Mouse (Mus musculus): ENCODE results near the gene Prr22. TPM values are rescaled to one million over a fixed set of nuclear protein-coding genes. Genes with fewer than 3 reads are reported as not detected.
A peak's percentile ranks its signal among the peaks of the same experiment; 100 is the strongest.

The Prr22 gene
- polyA plus RNA-seq (2015; fragmentation: Nextera tagmentation; extraction: Ambion mirVana): 0.95 and 1.1 TPM in 2 replicates

DNA sequence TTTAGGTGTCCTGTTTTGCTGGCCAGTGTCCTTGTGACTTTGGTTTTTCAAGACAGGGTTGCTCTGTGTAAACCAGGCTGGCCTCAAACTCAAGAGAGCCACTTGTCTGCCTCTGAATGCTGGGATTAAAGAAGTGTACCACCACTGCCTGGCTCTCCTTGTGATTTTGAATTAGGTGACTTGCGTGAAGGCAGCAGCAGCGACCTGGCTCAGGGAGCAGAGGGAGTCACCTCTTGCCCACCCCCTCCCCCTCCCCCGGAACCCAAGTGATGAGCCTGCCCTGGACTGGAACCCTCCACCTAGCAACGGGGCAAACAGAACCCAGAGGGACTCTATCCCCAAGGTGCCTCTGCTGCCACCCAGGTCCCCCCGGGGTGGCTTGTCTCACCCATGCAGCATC is at the start of gene Prr22:
TSS of gene Prr22 (plus strand) at position 301 of the 400 bp plus-strand sequence.
- peaks cover 7% of the 10 kb centered on the region for H3K4me1 ChIP-seq (replicated peaks)
- H3K27me3 ChIP-seq: no peaks in the 10 kb centered on the region
- H3K4me3 ChIP-seq: no peak within 1 kb of the TSS
- no peak within 1 kb of the TSS for H3K4me2 ChIP-seq
- H3K27ac ChIP-seq (replicated peaks): no peak within 1 kb of the TSS
- H3K36me3 ChIP-seq: peaks cover 51% of the 10 kb centered on the region
- H3K9me3 ChIP-seq: no peaks in the 10 kb centered on the region
- ATAC-seq (ENCODE audit: low read depth): no peak
- H3K9ac ChIP-seq: no peak within 1 kb of the TSS
- WGBS: 87% methylated on average over 5 of the region's 5 CpGs

- Histone ChIP-seq H3K9me3 (no peaks in the 10 kb centered on the region), H3K27me3 (no peaks in the 10 kb centered on the region), H3K4me3 (no peak overlapping the region), H3K9ac (0 out of 2 replicates have a peak overlapping the region, but pooled peaks have one; percentile 12), H3K36me3 (peaks cover 43% of the 10 kb centered on the region), H3K27ac (replicated peaks) (no peak overlapping the region), H3K4me2 (no peak overlapping the region), H3K4me1 (replicated peaks) (peaks cover 40% of the 10 kb centered on the region)
- no peak for ATAC-seq (ENCODE audit: low read depth)
- WGBS: 40% methylated on average over 5 of the region's 5 CpGs
Measured at GRCm38 (mm10) chr17:56722441-56722840, 47.6 kb upstream of the Prr22 start.

DNA sequence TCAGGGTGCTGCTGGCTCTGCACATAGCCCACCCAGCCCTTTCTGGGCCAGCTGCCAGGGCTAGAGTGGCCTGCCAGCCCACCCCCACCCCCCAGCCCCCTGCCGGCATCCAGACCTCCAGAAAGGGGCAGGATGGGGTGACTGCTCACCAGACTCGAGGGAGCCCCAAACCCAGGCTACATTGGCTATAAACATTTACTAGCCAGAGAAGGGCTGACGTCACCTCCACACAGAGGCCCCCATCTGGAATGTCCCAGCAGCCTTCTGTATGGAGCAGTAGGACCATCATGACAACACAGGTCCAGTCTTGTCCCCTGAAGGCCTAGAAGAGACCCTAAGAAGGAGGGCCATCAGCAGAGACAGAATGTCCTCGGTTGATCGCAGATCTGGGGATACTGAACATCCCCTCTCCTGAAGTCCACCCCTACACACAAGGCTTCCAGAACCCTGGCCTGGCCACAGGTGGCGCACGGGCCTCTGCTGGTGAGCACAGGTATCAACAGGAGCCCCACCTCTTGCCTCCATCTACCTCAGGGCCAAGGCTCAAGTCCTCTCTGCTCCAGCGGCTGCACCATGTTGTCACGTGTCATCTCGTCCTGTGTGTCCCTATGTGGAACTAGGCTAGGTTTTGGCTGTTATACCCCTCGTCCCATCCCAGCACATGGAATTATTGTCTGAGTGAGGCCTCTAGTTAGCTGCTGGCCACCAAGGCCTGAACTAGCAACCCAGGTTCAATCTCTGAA is 46.5 kb upstream of the Prr22 start:
- H3K9ac ChIP-seq: 0 out of 2 replicates have a peak overlapping the region, but pooled peaks have one; percentile 12
- 84% methylated on average over 11 of the region's 11 CpGs for WGBS

GRCm38 (mm10) chr17:56727029-56727649 is 42.9 kb upstream of the Prr22 start:
- no peak overlapping the region for H3K9ac ChIP-seq
- no peak overlapping the region for H3K4me2 ChIP-seq
- peaks cover 28% of the 10 kb centered on the region for H3K36me3 ChIP-seq
- ATAC-seq (ENCODE audit: low read depth): no peak
- WGBS: 13% methylated on average over 7 of the region's 7 CpGs
- no peaks in the 10 kb centered on the region for H3K9me3 ChIP-seq
- no peak overlapping the region for H3K27ac ChIP-seq (replicated peaks)
- no peak overlapping the region for H3K4me3 ChIP-seq
- H3K4me1 ChIP-seq (replicated peaks): peaks cover 36% of the 10 kb centered on the region
- 0 out of 2 replicates have a peak, but pooled peaks cover 3% of the 10 kb centered on the region for H3K27me3 ChIP-seq

More for the DNA sequence above, 46.5 kb upstream of the Prr22 start:
- Histone ChIP-seq H3K4me1 (replicated peaks) (peaks cover 44% of the 10 kb centered on the region), H3K27me3 (no peaks in the 10 kb centered on the region), H3K36me3 (peaks cover 43% of the 10 kb centered on the region), H3K27ac (replicated peaks) (no peak overlapping the region), H3K4me2 (no peak overlapping the region), H3K9me3 (no peaks in the 10 kb centered on the region), H3K4me3 (no peak overlapping the region)
- ATAC-seq (ENCODE audit: low read depth): no peak; the same call in 1 of the 2 replicates

GRCm38 (mm10) chr17:56727659-56728058 is 42.4 kb upstream of the Prr22 start:
- Histone ChIP-seq H3K27me3 (0 out of 2 replicates have a peak, but pooled peaks cover 4% of the 10 kb centered on the region), H3K36me3 (peaks cover 23% of the 10 kb centered on the region), H3K4me2 (no peak overlapping the region), H3K4me1 (replicated peaks) (peaks cover 31% of the 10 kb centered on the region), H3K9me3 (no peaks in the 10 kb centered on the region), H3K9ac (no peak overlapping the region), H3K4me3 (no peak overlapping the region), H3K27ac (replicated peaks) (no peak overlapping the region)
- WGBS: 9% methylated on average over 12 of the region's 12 CpGs
- ATAC-seq (ENCODE audit: low read depth): no peak

DNA sequence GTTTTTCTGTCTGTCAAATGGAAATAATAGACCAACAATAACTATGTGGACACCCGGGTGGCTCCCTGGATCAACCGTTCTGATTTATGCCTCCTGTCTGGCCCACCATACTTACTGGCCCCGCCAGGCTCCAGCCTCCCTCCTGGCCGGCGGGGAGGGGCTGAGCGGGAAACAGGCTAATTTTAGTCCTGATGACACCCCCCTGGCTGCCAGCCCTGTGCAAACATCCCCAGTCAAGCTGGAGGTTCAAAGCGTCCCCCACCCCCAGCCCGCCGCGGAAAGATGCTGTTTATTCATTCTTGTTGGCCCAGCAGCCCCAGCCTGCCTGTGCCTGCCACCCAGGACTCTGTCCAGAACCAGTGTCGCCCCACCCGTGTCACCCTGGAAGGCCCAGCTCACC is 41.9 kb upstream of the Prr22 start:
- WGBS: 24% methylated on average over 12 of the region's 12 CpGs
- no peak overlapping the region for H3K4me3 ChIP-seq
- H3K4me2 ChIP-seq: no peak overlapping the region
- H3K27me3 ChIP-seq: 0 out of 2 replicates have a peak, but pooled peaks cover 4% of the 10 kb centered on the region
- H3K4me1 ChIP-seq (replicated peaks): peaks cover 26% of the 10 kb centered on the region
- H3K9ac ChIP-seq: no peak overlapping the region
- H3K36me3 ChIP-seq: peaks cover 18% of the 10 kb centered on the region
- no peak overlapping the region for H3K27ac ChIP-seq (replicated peaks)
- H3K9me3 ChIP-seq: no peaks in the 10 kb centered on the region
- ATAC-seq (ENCODE audit: low read depth): no peak

DNA sequence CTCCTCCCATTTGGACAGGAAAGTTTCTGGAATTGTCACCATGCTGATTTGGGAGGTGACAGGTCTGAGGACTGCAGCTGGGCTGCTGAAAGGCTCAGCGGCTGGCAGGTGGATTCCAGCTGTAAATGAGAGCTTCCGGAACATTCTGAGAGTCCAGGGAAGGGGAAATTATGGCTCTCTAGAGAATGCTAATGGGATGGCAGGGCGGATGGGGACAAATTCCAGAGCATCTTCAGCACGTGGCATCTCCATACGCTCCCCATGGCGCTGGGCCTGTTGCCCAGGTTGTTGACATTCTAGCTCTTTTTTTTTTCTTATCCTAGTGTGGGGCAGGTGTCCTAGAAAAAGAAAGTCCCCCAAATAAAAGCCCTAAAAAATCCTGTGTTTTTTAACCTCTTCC is 40.9 kb upstream of the Prr22 start:
- no peak overlapping the region for H3K9ac ChIP-seq
- H3K36me3 ChIP-seq: peaks cover 8% of the 10 kb centered on the region
- H3K27ac ChIP-seq (replicated peaks): no peak overlapping the region
- ATAC-seq (ENCODE audit: low read depth): no peak
- H3K4me3 ChIP-seq: no peak overlapping the region
- H3K4me2 ChIP-seq: no peak overlapping the region
- H3K27me3 ChIP-seq: 0 out of 2 replicates have a peak, but pooled peaks cover 4% of the 10 kb centered on the region
- WGBS: 33% methylated on average over 6 of the region's 6 CpGs
- H3K9me3 ChIP-seq: no peaks in the 10 kb centered on the region
- peaks cover 23% of the 10 kb centered on the region for H3K4me1 ChIP-seq (replicated peaks)

GRCm38 (mm10) chr17:56729656-56730055 is 40.4 kb upstream of the Prr22 start:
- Histone ChIP-seq H3K4me3 (no peak overlapping the region), H3K9me3 (no peaks in the 10 kb centered on the region), H3K4me1 (replicated peaks) (peaks cover 23% of the 10 kb centered on the region), H3K4me2 (no peak overlapping the region), H3K27ac (replicated peaks) (no peak overlapping the region), H3K9ac (no peak overlapping the region), H3K36me3 (peaks cover 7% of the 10 kb centered on the region; the same call in 1 of the 2 replicates), H3K27me3 (0 out of 2 replicates have a peak, but pooled peaks cover 4% of the 10 kb centered on the region)
- ATAC-seq (ENCODE audit: low read depth): no peak
- WGBS: 70% methylated on average over 2 of the region's 2 CpGs

GRCm38 (mm10) chr17:56736534-56736933 is 33.5 kb upstream of the Prr22 start:
- no peak for ATAC-seq (ENCODE audit: low read depth)

GRCm38 (mm10) chr17:56738221-56738620 is 31.8 kb upstream of the Prr22 start:
- no peak for ATAC-seq (ENCODE audit: low read depth)
- Histone ChIP-seq H3K36me3 (no peaks in the 10 kb centered on the region), H3K9me3 (no peaks in the 10 kb centered on the region), H3K27me3 (no peaks in the 10 kb centered on the region), H3K4me3 (no peak overlapping the region), H3K27ac (replicated peaks) (no peak overlapping the region), H3K4me1 (replicated peaks) (no peaks in the 10 kb centered on the region), H3K4me2 (no peak overlapping the region), H3K9ac (no peak overlapping the region)
- 81% methylated on average over 10 of the region's 10 CpGs for WGBS

More at GRCm38 (mm10) chr17:56736534-56736933, 33.5 kb upstream of the Prr22 start:
- no peak overlapping the region for H3K4me3 ChIP-seq
- 0 out of 2 replicates have a peak, but pooled peaks cover 4% of the 10 kb centered on the region for H3K27me3 ChIP-seq
- H3K27ac ChIP-seq (replicated peaks): no peak overlapping the region
- no peaks in the 10 kb centered on the region for H3K9me3 ChIP-seq
- no peaks in the 10 kb centered on the region for H3K4me1 ChIP-seq (replicated peaks)
- no peak overlapping the region for H3K4me2 ChIP-seq
- H3K9ac ChIP-seq: no peak overlapping the region
- WGBS: 46% methylated on average over 8 of the region's 8 CpGs
- H3K36me3 ChIP-seq: no peaks in the 10 kb centered on the region

- no peak overlapping the region for H3K4me2 ChIP-seq
- ATAC-seq (ENCODE audit: low read depth): no peak
- H3K27me3 ChIP-seq: no peaks in the 10 kb centered on the region
Measured at GRCm38 (mm10) chr17:56740118-56740787, 29.8 kb upstream of the Prr22 start.

GRCm38 (mm10) chr17:56740788-56741160 is 29.3 kb upstream of the Prr22 start:
- Histone ChIP-seq H3K27ac (replicated peaks) (no peak overlapping the region), H3K4me3 (no peak overlapping the region), H3K4me2 (no peak overlapping the region), H3K4me1 (replicated peaks) (no peaks in the 10 kb centered on the region), H3K36me3 (no peaks in the 10 kb centered on the region), H3K9me3 (no peaks in the 10 kb centered on the region), H3K27me3 (no peaks in the 10 kb centered on the region), H3K9ac (no peak overlapping the region)
- no peak for ATAC-seq (ENCODE audit: low read depth)
- 78% methylated on average over 17 of the region's 17 CpGs for WGBS

More at GRCm38 (mm10) chr17:56740118-56740787, 29.8 kb upstream of the Prr22 start:
- H3K9me3 ChIP-seq: no peaks in the 10 kb centered on the region
- H3K4me1 ChIP-seq (replicated peaks): no peaks in the 10 kb centered on the region
- H3K36me3 ChIP-seq: no peaks in the 10 kb centered on the region
- no peak overlapping the region for H3K27ac ChIP-seq (replicated peaks)
- H3K9ac ChIP-seq: no peak overlapping the region
- WGBS: 86% methylated on average over 17 of the region's 17 CpGs
- H3K4me3 ChIP-seq: no peak overlapping the region
